Mouse (Mus musculus): ENCODE data around the gene Ppp1r3f. TPM values are rescaled to one million over a fixed set of nuclear protein-coding genes. Genes with fewer than 3 reads are reported as not detected.
A peak's percentile ranks its signal among the peaks of the same experiment; 100 is the strongest.

The Ppp1r3f gene
- total and polyA plus RNA-seq, 2 experiments from 2014 or later: 1.5 to 3.5 TPM

GRCm38 (mm10) chrX:7605575-7605941, 31.5 kb upstream of the Ppp1r3f start:
- H3K4me2 ChIP-seq (ENCODE audit: low read depth, low read length): no peak overlapping the region
- no peaks in the 10 kb centered on the region for H3K9me3 ChIP-seq (replicated peaks; ENCODE audit: control insufficient read depth, low read length)
- no peaks in the 10 kb centered on the region for H3K27me3 ChIP-seq (ENCODE audit: control insufficient read depth, insufficient read depth, low read length)
- no peaks in the 10 kb centered on the region for H3K4me1 ChIP-seq (ENCODE audit: control insufficient read depth, insufficient read depth)
- no peak overlapping the region for H3K27ac ChIP-seq (ENCODE audit: low read depth)
- no peak for ATAC-seq (ENCODE audit: insufficient read depth, low read depth)
- no peak for TF ChIP-seq EP300 (IDR thresholded peaks at IDR 0.05; ENCODE audit: low read depth)
- 38% methylated on average over 8 of the region's 8 CpGs for WGBS
- H3K4me3 ChIP-seq (ENCODE audit: low read depth, low read length): peak overlapping the region; percentile 54; the same call in 1 of the 2 replicates
- no peaks in the 10 kb centered on the region for H3K36me3 ChIP-seq (replicated peaks; ENCODE audit: control insufficient read depth, insufficient read depth, low read length)
- no peak overlapping the region for H3K9ac ChIP-seq (replicated peaks; ENCODE audit: low read depth, low read length)
- no peak for DNase-seq (ENCODE audit: low spot score)

- H3K9me3 ChIP-seq (replicated peaks; ENCODE audit: control insufficient read depth, low read length): no peaks in the 10 kb centered on the region
- H3K27ac ChIP-seq (ENCODE audit: low read depth): no peak within 1 kb of the TSS
- ATAC-seq (ENCODE audit: insufficient read depth, low read depth): peak; percentile 95
- H3K36me3 ChIP-seq (replicated peaks; ENCODE audit: control insufficient read depth, insufficient read depth, low read length): no peaks in the 10 kb centered on the region
- no peak for TF ChIP-seq CTCF (IDR thresholded peaks at IDR 0.05; ENCODE audit: low read depth)
- TF ChIP-seq EP300 (IDR thresholded peaks at IDR 0.05; ENCODE audit: low read depth): no peak
- peak within 1 kb of the TSS; percentile 66 for H3K4me2 ChIP-seq (ENCODE audit: low read depth, low read length)
- peak; percentile 85 for DNase-seq (ENCODE audit: low spot score)
- WGBS: 16% methylated on average over 28 of the region's 28 CpGs
- H3K4me3 ChIP-seq (ENCODE audit: low read depth, low read length): peak within 1 kb of the TSS; percentile 54
- H3K9ac ChIP-seq (replicated peaks; ENCODE audit: low read depth, low read length): no peak within 1 kb of the TSS
- no peaks in the 10 kb centered on the region for H3K4me1 ChIP-seq (ENCODE audit: control insufficient read depth, insufficient read depth)
- no peaks in the 10 kb centered on the region for H3K27me3 ChIP-seq (ENCODE audit: control insufficient read depth, insufficient read depth, low read length)
Observed at GRCm38 (mm10) chrX:7604879-7605574, 30.9 kb upstream of the Ppp1r3f start, which contains the start of gene Ccdc22. Gene Ccdc22 (minus strand): TSS chrX:7605517.

GRCm38 (mm10) chrX:7604004-7604403, 29.9 kb upstream of the Ppp1r3f start:
- H3K36me3 ChIP-seq (replicated peaks; ENCODE audit: control insufficient read depth, insufficient read depth, low read length): no peaks in the 10 kb centered on the region
- H3K27me3 ChIP-seq (ENCODE audit: control insufficient read depth, insufficient read depth, low read length): no peaks in the 10 kb centered on the region
- no peak overlapping the region for H3K9ac ChIP-seq (replicated peaks; ENCODE audit: low read depth, low read length)
- WGBS: 78% methylated on average over 7 of the region's 7 CpGs
- no peak overlapping the region for H3K27ac ChIP-seq (ENCODE audit: low read depth)
- no peak for ATAC-seq (ENCODE audit: insufficient read depth, low read depth)
- no peak for DNase-seq (ENCODE audit: low spot score)
- no peak for TF ChIP-seq EP300 (IDR thresholded peaks at IDR 0.05; ENCODE audit: low read depth)
- no peak for TF ChIP-seq CTCF (IDR thresholded peaks at IDR 0.05; ENCODE audit: low read depth)
- no peak overlapping the region for H3K4me3 ChIP-seq (ENCODE audit: low read depth, low read length)
- no peaks in the 10 kb centered on the region for H3K4me1 ChIP-seq (ENCODE audit: control insufficient read depth, insufficient read depth)
- H3K4me2 ChIP-seq (ENCODE audit: low read depth, low read length): peak overlapping the region; percentile 66; the same call in 1 of the 2 replicates
- no peaks in the 10 kb centered on the region for H3K9me3 ChIP-seq (replicated peaks; ENCODE audit: control insufficient read depth, low read length)

- Histone ChIP-seq H3K9me3 (replicated peaks; ENCODE audit: control insufficient read depth, low read length) (no peaks in the 10 kb centered on the region), H3K4me2 (ENCODE audit: low read depth, low read length) (no peak overlapping the region), H3K27ac (ENCODE audit: low read depth) (no peak overlapping the region), H3K36me3 (replicated peaks; ENCODE audit: control insufficient read depth, insufficient read depth, low read length) (peaks cover 14% of the 10 kb centered on the region), H3K27me3 (ENCODE audit: control insufficient read depth, insufficient read depth, low read length) (no peaks in the 10 kb centered on the region), H3K4me3 (ENCODE audit: low read depth, low read length) (no peak overlapping the region), H3K4me1 (ENCODE audit: control insufficient read depth, insufficient read depth) (no peaks in the 10 kb centered on the region), H3K9ac (replicated peaks; ENCODE audit: low read depth, low read length) (no peak overlapping the region)
- TF ChIP-seq CTCF (IDR thresholded peaks at IDR 0.05; ENCODE audit: low read depth) (no peak), EP300 (IDR thresholded peaks at IDR 0.05; ENCODE audit: low read depth) (no peak)
- DNase-seq (ENCODE audit: low spot score): no peak
- 73% methylated on average over 9 of the region's 9 CpGs for WGBS
- no peak for ATAC-seq (ENCODE audit: insufficient read depth, low read depth)
Observed at GRCm38 (mm10) chrX:7595371-7595770, 21.3 kb upstream of the Ppp1r3f start.

DNA sequence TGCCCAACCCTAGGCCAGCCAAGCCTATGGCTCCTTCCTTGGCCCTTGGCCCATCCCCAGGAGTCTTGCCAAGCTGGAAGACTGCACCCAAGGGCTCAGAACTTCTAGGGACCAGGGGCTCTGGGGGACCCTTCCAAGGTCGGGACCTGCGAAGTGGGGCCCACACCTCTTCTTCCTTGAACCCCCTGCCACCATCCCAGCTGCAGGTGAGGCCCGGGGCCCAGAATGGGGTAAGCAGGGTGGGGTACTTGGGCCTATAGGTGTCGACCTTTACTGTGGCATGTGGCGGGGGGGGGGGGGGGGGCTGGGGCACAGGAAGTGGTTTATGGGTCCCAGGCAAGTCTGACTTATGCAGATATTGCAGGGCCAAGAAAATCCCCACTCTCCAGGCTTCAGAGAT, 12.3 kb upstream of the Ppp1r3f start:
- 78% methylated on average over 4 of the region's 5 CpGs for WGBS
- Histone ChIP-seq H3K4me2 (ENCODE audit: low read depth, low read length) (no peak overlapping the region), H3K36me3 (replicated peaks; ENCODE audit: control insufficient read depth, insufficient read depth, low read length) (no peaks in the 10 kb centered on the region), H3K27ac (ENCODE audit: low read depth) (no peak overlapping the region), H3K9me3 (replicated peaks; ENCODE audit: control insufficient read depth, low read length) (no peaks in the 10 kb centered on the region), H3K27me3 (ENCODE audit: control insufficient read depth, insufficient read depth, low read length) (no peaks in the 10 kb centered on the region), H3K4me3 (ENCODE audit: low read depth, low read length) (no peak overlapping the region), H3K4me1 (ENCODE audit: control insufficient read depth, insufficient read depth) (no peaks in the 10 kb centered on the region), H3K9ac (replicated peaks; ENCODE audit: low read depth, low read length) (no peak overlapping the region)
- ATAC-seq (ENCODE audit: insufficient read depth, low read depth): no peak
- TF ChIP-seq CTCF (IDR thresholded peaks at IDR 0.05; ENCODE audit: low read depth) (no peak), EP300 (IDR thresholded peaks at IDR 0.05; ENCODE audit: low read depth) (no peak)
- DNase-seq (ENCODE audit: low spot score): no peak

- H3K27me3 ChIP-seq (ENCODE audit: control insufficient read depth, insufficient read depth, low read length): no peaks in the 10 kb centered on the region
- H3K9me3 ChIP-seq (replicated peaks; ENCODE audit: control insufficient read depth, low read length): no peaks in the 10 kb centered on the region
- TF ChIP-seq CTCF (IDR thresholded peaks at IDR 0.05; ENCODE audit: low read depth) (no peak), EP300 (IDR thresholded peaks at IDR 0.05; ENCODE audit: low read depth) (no peak)
- H3K4me3 ChIP-seq (ENCODE audit: low read depth, low read length): no peak overlapping the region
- H3K4me2 ChIP-seq (ENCODE audit: low read depth, low read length): no peak overlapping the region
- no peak overlapping the region for H3K27ac ChIP-seq (ENCODE audit: low read depth)
- ATAC-seq (ENCODE audit: insufficient read depth, low read depth) (no peak), DNase-seq (ENCODE audit: low spot score) (no peak)
- 88% methylated on average over 11 of the region's 11 CpGs for WGBS
- no peak overlapping the region for H3K9ac ChIP-seq (replicated peaks; ENCODE audit: low read depth, low read length)
- H3K4me1 ChIP-seq (ENCODE audit: control insufficient read depth, insufficient read depth): no peaks in the 10 kb centered on the region
- no peaks in the 10 kb centered on the region for H3K36me3 ChIP-seq (replicated peaks; ENCODE audit: control insufficient read depth, insufficient read depth, low read length)
Observed at GRCm38 (mm10) chrX:7583881-7584280, 9.8 kb upstream of the Ppp1r3f start.

Measured in heart, postnatal 0 days (tissue).